Mouse (Mus musculus): ENCODE data around the gene Ptpru. TPM values are rescaled to one million over a fixed set of nuclear protein-coding genes. Genes with fewer than 3 reads are reported as not detected.
"Not testable (repeated sequence)": the region's sequence is repeated elsewhere in the genome, so short reads cannot be mapped to it uniquely, and the experiment has no call there.

Gene Ptpru
- total RNA-seq, 2 experiments from 2014 or later = 0.69 to 1.4 TPM

GRCm38 (mm10) chr4:131833971-131834609, 4.0 kb downstream of the Ptpru start:
- DNase-seq = no peak

DNA sequence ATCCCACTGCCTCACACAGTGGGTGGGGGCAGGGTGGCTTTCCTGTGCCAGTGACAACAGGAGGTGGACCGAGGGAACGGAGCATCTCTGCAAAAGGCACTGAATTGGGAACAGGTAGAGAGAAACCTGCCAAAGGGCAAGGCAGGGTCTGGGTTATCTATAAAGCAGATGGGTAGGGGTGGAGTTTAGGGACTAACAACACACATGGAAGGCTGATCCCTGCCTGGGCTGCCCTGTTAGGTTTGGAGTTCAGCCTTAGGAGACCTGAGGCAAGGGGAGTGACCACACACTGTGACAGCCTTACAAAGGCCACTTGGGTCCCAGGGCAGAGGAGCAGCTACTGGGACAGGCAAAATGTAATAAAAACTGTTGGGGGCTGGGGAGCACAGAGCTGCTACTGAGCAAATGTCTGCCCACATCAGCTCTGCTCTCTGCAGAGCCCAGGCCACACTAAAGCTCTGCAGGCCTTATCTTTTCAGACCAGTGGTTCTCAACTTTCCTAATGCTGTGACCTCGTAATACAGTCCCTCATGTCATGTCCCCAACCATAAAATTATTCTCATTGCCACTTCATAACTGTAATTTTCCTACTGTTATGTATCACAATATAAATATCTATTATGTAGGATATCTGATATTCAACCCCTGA, 5.2 kb downstream of the Ptpru start:
- DNase-seq = no peak

- DNase-seq = no peak
Measured at GRCm38 (mm10) chr4:131831546-131832045, 6.5 kb downstream of the Ptpru start.

GRCm38 (mm10) chr4:131829123-131829522, 9.0 kb downstream of the Ptpru start:
- DNase-seq = no peak

DNA sequence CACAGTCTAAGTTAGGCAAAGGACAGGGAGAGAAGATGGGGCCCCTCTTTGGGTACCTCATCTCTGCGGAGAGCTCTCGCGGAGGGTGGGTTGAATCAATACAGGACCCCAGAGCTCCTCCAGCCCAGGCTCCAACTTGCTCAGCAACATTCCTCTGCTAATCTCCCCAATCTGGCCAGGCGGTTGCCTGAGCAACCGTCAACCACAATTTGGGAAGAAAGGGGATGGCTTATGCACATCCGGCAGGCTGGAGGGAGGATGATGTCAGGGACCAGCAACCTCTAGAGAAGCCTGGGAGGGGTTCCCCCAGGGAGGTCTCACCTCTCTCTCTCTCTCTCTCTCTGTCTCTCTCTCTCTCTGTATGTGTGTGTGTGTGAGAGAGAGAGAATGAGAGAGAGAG, 11.2 kb downstream of the Ptpru start:
- no peak for DNase-seq

DNA sequence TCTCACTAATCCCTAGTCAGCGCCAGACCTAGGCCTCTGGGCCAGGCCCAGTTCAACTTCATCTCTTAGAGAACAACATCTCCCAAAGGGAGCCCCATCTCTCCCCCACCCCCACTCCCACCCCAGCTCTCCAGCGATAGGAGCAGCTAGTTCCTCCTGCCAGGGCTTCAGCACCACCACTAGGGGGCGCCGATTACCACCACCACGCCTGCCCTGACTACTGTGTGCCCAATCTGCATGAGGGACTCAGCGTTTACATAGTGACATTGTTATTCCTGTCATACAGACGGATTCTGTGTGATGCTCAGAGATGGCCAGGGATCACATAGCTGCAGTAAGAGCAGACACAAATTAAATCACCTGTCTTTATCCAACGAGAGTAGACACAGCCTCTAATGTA, 12.3 kb downstream of the Ptpru start:
- DNase-seq = peak; percentile 28

- DNase-seq = no peak
Measured at GRCm38 (mm10) chr4:131824939-131825338, 13.1 kb downstream of the Ptpru start.

GRCm38 (mm10) chr4:131822583-131822982, 15.5 kb downstream of the Ptpru start:
- DNase-seq = no peak

GRCm38 (mm10) chr4:131821161-131821731, 16.8 kb downstream of the Ptpru start:
- no peak for DNase-seq

GRCm38 (mm10) chr4:131818926-131819325, 19.2 kb downstream of the Ptpru start:
- DNase-seq = no peak

DNA sequence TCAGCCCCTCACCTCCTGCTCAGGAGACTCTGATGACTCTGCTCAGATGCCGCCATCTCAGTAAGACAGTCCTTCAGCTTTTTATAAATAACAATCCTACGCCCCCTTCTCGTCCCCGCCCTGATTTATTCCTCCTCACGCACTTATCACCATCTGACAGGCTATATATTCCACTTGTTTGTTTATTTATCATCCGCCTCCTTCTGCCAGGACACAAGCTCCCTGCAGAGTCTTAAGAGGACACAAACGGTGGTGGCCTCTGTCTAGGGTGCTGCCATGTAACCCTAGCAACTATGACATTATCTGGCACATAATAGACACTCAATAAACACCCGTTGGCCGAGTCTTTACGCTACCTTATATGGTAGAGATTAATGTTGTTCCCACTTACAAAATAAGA, 22.3 kb downstream of the Ptpru start:
- DNase-seq = no peak

DNA sequence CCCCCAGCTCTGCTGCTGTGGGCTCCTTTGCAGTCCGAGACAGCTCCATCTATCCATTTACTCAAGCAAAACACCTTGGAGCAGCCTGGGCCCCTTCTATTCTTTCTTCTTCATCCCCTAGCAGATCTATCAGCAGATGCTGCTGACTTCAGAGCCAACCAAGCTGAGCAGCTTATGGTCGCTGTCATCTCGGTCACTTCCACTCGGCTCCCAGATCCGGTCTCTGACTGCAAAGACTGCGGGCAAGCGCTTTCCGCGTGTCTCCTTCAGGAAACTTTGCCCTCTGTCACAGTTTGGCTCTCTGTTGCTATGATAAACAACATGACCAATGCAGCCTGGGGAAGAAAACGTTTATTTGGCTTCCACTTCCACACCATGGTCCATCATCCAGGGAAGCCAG, 23.2 kb downstream of the Ptpru start:
- no peak for DNase-seq

GRCm38 (mm10) chr4:131813798-131814197, 24.3 kb downstream of the Ptpru start:
- no peak for DNase-seq

DNA sequence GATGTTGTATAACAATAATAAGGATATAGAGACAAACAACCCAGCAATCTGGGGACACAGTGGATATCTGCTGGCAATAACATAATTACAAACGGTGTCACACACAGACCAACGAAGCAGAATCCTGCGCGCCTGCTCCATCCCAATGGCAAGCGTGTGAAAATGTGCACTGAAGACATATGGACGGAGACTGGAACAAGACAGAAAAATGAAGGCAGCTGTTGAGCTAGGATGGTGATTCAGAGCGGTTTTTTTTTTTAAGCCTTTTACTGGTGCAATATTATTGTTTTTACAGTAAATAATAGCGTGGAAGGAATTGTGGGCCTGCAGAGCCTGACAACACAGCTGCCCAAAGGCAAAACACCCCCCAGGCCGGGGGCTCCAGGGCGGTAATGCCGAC, 25.6 kb downstream of the Ptpru start:
- no peak for DNase-seq

GRCm38 (mm10) chr4:131805255-131805654, 32.8 kb downstream of the Ptpru start:
- DNase-seq = no peak

DNA sequence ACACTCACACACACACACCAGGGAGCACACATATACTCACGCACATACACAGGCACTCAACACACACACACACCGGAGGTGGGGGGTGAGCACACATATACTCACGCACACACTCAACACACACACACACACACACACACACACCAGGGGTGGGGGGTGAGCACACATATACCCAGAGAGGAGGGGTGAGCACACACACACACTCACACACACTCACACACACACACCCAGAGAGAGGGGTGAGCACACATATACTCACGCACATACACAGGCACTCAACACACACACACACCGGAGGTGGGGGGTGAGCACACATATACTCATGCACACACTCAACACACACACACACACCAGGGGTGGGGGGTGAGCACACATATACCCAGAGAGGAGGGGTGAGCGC, 33.4 kb downstream of the Ptpru start:
- not testable (repeated sequence) for DNase-seq

DNA sequence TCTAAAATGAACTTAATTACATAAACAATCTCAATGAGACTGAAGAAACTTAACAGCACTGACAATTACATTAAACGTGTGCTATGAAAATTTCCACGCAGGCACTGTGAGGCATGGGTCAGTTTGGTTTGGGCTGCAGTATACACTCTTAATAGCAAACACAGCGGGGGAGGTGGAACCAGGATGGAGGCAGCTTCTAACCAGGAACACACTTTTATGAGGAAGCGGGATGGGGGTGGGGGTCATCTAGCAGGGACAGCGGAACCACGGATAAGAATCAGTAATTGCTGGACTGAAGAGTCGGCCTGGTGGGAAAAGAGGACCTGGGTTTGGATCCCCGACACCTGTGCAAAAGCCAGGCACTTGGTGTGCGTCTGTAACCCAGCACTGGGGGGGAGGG, 34.2 kb downstream of the Ptpru start:
- DNase-seq = no peak

- no peak for DNase-seq
Measured at GRCm38 (mm10) chr4:131798968-131799367, 39.1 kb downstream of the Ptpru start.

DNA sequence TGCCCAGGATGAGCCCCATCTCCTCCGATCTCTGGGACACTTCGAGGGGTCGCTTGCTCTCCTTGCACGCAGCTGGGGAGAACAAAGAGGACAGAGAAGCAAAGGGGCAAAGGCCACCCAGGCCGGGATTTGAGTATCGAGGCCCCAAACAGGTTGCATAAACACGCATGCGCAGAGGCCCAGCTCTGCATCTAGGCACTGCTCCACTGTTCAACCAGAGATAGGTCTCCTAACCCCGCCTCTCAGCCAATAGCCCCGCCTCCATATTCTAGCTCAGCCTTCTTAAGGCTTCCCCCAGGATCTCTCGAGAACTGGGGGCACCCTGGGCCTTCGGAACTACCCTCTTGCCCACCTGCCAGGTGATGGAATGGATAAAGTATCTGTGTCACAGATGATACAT, 40.2 kb downstream of the Ptpru start:
- DNase-seq = no peak

GRCm38 (mm10) chr4:131797483-131797882, 40.6 kb downstream of the Ptpru start:
- peak; percentile 20 for DNase-seq

GRCm38 (mm10) chr4:131796312-131797080, 41.6 kb downstream of the Ptpru start:
- no peak for DNase-seq

- DNase-seq = no peak
Measured at GRCm38 (mm10) chr4:131786800-131787199, 51.3 kb downstream of the Ptpru start.

DNA sequence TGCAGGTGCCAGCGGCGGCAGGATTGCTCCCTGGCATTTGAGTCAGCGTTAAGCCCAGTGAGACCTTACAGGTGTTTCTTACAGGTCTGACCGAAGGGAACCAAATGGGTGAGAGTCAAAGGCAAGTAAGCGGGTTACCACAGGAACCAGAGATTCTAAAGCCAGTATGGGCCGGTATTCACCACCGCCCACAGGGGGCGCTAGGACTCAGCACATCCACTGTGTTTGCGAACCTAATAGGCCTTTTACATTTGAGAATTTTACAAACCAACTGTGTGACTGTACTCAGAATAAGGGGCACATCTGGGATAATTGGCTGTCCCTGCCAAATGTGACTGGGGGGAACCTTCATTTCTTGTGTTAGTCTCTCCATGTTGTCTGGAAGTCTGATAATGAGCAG, 54.1 kb downstream of the Ptpru start:
- DNase-seq = no peak

Measured in gastrocnemius, postnatal 25 days (tissue).